Mouse (Mus musculus): ENCODE measurements around the gene Gadd45g.
"Not testable (repeated sequence)": the region's sequence is repeated elsewhere in the genome, so short reads cannot be mapped to it uniquely, and the experiment has no call there.

Gene Gadd45g

DNA sequence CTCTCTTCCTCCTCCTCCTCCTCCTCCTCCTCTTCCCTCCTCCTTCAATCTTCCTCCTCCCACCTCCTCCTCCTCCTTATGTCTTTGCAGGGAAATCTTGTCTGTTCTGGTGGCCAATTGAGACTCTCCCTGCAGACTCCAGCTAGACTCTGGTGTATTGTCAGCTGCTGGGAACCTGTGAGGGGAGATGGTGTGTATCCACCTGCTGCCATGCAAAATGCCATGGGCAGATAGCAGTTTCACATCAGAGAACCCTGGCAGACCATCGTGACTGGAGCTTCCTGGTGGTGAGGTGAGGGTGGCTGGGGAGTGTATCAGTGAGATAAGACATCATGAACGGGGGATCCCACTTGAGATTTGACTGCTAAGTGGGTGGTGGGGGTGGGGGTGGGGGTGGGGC, 12.0 kb upstream of the Gadd45g start:
- no peak for DNase-seq

DNA sequence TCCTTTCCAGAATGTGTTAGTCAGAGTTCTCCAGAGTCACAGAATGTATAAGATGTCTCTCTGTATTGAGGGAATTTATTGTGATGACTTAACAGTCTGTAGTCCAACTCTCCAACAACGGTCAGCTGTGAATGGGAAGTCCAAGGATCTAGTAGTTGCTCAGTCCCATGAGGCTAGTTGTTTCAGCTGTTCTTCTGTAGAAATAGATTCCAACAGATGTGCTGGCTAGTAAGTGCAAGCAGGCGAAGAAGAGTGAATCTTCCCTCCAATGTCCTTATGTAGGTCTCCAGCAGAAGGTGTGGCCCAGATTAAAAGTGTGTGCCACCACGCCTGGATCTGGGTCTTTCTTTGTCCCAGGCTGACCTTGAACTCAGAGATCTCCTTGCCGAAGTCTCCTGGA, 11.3 kb upstream of the Gadd45g start:
- not testable (repeated sequence) for DNase-seq

DNA sequence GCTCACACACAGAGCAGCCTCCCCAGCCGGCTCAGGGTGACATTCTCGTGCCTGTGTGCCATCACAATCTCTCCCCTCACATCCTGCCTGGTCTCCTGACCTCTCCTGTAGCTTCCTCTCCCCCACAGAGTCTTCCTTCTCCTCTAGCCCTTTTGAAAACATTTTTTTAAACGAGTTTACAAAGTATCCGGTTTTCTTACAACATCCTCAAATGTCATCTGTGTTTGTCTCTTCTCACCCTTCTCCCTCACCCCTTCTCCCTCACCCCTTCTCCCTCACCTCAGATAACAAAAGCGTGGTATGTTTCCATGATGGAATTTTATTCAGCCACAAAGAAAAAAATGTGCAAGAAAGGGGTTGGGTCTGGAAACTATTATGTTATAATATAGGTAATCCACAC, 9.1 kb upstream of the Gadd45g start:
- DNase-seq: no peak

DNA sequence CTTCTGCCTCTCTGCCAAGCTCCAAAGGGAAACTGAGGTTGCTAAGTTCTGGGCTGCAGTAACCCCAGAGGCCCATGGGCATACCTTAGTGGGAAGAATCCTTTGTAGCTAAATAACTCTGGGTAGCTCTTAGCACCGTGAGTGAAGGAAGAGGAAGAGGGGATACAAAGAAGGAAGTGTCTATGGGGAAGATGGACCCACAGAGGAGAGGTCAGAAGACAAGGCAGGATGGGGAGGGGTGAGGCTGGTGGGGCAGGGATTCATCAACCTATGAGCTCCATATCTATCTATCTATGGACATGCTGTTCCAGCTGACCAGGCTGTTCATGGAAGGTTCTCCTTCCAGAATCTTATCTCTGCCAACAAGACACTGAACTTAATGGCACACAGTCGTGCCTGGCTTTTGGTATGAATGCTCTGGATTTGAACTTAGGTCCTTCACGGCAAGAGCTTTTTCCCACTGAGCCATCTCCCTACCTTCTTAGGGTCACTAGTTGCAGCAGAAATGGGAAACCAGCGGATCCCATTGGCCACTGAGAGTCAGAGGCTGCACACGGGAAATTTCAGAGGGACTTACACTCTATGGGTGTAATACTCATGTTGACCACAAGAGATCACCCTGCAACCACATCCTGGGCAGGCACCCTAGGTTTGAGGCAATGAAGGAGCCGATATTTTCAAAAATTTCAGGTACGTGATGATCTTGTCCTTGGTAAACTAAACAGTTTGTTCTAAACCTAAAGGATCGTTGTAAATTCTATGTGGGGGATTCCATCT, 7.0 kb upstream of the Gadd45g start:
- no peak for DNase-seq

DNA sequence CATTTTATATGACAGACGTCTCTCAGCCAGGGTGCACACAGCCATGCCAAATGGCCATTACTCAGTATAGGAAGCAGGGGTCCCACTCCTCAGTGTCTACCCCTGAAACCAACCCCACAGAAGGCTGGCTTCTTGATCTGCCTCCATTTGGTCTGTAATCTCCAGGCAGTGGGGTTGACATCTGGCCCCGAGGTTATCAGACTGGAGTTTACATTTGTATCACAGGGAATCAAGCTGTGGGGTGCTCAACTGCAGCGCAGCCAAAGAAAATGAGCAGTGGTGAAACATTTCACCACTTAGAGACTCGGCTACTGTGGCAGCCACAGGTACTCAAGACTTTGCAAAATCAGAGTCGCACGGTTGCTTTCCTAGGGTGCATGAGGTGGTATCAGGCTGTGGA, 5.8 kb upstream of the Gadd45g start:
- DNase-seq: no peak

DNA sequence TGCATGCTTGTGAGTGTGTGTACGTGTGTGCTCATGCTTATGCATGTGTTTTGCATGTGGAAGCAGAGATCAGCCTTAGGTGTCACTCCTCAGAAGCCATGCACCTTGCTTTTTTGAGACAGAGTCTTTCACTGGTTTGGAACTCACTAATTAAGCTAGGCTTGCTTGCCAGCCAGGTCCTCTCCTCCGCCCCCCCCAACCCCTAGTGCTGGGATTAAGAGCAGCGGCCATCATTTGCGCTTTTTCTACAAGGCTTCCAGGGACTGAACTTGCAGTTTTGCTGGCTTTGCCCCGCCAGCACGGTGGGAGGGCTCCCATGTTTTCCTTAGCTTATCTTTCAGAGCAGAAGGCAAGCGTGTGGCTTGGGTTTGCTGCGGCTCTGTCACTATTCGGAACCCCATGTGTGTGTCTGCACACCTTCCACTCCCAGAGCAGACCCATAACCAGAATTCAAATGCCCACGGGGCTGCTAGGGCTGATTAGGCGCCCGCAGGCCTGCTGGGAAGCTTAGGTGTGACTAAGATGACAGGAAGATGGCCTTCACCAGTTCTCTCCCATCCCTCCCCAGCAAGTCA, 4.8 kb upstream of the Gadd45g start:
- DNase-seq: no peak

DNA sequence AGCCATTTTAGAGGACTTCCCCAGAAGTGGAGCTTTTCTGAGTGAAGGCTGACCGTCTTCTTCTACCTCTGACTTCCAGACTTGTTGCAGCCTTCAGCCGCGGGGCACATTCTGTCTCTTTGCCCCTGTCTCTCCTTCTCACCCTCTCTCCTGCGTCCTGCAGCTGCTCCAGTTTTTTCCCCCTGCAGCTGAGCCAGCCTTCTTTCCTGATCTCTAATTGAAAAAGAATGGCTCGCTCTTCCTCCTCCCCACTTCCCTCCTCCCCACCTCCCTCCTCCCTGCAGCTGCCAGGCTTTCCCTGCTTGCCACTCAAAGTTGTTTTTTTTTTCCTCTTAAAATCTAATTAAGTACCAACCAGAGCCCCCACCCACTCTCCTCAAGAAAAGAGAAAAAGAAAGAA, 4.3 kb upstream of the Gadd45g start:
- no peak for DNase-seq

DNA sequence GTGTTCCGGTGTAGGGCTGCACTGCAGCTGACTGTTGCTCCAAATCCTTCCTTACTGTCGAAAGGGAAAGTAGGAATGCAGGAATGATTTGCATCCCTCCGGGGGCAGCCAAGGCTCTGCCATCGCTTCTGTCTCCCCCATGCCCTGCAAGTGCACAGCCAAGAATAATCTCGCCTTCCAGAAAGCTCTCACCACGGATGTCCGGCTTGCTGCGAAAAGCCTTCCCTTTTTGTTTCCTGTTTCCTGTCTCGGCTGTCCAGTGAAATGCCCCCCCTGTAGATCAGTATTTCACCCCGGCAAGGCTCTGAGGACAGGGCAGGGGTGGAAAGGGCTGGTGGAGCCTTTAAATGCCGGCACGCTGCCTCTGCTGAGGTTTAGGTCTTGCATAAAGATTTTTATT, 3.7 kb upstream of the Gadd45g start:
- no peak for DNase-seq

DNA sequence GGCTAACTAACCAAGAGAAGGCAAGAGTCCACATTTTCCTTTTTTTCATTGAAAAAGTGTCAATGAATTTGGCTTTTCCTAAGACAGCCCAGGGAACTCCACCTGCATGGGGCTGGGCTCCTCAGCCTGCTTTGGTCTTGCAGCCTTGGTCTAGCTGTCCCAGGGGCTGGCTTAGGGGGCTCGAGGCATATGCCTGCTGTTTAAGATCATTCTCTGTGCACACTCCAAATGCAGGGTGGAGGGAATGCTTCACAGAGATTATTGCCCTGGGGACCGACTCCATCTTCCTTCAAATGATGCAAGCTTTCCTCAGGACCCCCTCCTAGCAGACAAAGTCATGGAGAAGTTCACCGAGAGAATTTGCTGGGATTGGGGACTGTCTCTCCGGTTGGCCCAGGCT, 3.2 kb upstream of the Gadd45g start:
- no peak for DNase-seq

DNA sequence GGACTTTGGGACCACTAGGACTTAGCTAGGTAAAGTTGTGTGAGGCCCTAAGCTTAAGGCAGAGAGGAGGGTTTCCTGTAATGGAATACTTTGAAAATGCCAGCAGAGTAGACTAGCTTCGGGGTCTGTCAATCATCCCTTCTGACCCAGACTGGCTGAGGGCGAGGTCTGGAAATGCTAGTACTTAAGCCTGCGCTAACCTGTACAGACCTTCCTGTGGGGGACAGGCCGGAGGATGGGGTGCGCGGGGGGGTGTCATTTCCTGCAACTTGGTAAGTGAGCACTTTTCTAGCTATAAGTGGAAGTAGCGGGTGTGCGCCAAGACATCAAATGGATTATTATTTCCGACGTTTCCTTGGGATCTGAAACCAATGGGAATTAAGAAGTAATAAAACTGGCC, 2.4 kb upstream of the Gadd45g start:
- no peak for DNase-seq

DNA sequence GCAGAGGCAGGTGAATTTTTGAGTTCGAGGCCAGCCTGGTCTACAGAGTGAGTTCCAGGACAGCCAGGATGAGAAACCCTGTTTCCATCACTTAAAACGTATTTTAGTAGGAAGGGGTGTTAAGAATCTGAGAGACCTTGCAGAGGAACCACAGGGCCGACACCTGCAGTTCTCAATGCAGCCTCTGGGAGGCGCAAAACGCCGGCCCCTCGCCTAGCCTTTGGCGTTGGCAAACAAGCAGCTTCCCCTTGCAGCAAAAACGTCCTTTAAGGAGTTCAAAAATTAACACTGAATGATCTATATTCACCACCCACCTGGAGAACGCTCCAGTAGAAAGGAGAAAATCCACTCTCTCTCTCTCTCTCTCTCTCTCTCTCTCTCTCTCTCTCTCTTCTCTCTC, 1.8 kb upstream of the Gadd45g start:
- peak; percentile 68 for DNase-seq

DNA sequence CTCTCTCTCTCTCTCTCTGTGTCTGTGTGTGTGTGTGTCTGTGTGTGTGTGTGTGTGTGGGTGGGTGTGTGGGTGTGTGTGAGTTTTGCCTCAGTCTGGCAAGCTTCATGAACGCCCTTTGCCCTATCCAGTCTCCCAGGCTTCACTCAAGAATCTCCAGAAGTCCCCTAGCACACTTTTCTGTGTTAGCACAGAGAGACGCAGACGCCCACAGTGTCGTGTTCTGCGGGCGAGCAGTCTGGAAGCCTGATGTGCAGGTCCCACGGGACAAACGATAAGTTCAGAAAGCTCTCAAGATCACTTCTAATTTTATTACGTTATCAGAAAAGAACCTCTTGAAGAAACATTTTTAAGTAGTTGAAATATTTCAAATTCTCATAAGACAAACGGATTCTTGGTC, 1.4 kb upstream of the Gadd45g start:
- peak; percentile 62 for DNase-seq

DNA sequence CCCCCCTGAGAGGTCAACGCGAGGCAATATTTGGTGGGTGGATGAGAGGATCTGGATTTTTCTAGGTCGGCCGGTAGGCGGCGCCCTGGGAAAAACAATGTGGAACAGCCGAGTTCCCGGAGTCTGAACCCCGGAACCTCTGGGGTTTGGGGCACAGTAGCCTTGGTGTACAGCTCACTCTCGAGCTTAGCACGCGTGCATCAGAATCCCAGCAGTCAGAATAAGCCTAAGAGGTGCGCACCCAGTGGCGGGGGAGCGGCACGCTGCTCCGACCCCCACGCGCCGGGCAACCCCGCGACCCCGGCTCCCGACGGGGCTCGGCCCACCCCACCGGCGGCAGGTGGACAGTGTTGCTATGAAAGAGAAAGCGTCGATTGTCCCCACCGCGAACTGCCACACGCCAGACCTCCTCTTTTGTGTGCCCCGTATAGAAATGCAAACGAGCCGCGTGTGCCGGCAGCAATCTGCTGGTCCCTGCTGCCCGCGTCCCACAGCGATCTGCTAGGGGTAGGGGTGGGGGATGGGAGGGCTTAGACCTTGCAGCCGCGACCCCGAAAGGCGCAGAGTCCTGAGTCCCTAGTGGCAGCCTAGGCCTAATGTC, 787 bp upstream of the Gadd45g start:
- peak; percentile 76 for DNase-seq

DNA sequence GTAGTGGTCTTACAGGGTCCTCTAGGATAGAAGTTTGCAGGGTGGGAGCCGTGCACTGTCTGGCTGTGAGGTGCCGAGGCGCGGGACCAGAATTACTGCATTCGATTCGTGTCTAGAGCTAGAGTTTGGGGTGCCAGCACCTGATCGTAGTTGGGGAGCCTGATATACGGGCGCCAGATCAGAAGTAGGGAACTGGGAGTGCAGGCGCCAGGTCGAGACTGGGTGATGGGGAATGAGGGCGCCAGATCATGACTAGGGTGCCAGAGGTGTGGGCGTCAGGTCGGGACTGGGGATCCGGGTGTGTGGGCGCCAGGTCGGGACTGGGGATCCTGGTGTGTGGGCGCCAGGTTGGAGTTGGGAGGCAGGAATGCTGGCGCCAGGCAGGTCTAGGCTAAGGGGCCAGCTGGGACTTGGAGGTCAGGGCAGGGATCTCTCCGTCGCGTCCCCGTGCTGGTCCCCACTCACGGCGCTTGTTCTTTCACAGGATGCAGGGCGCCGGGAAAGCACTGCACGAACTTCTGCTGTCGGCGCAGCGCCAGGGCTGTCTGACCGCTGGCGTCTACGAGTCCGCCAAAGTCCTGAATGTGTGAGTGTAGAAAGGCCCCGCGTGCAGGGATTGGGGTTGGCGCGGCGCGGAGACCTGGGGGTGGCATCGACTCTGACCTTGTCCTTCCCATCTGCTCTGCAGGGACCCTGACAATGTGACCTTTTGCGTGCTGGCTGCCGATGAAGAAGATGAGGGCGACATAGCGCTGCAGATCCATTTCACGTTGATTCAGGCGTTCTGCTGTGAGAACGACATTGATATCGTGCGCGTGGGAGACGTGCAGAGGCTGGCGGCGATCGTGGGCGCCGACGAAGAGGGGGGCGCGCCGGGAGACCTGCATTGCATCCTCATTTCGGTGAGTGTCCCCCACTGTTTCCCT, 653 bp downstream of the Gadd45g start:
- DNase-seq: peak; percentile 69

DNA sequence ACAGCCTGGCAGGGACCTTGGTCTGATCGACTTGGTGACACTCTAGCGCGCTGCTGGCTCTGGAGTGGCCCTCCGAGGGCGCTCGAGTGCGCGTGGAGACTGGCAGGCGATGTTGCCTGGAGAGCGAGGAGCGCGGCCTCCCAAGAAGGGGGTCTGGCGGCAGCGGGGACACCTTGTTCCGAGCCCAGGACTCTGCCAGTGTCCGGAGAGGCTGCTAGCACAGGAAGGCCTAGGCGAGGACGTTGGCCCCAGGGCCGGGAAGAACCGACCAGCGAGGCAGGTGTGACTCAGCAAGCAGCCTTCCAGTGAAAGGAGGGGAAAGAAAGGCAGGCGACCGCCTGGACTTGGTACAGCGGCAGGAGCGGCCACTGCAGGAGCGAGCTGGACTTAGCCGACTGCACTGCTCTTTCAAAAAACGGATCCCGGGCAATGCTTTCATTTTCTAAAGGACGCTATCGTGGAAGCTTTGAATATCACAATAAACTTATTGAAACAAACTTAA, 1.6 kb downstream of the Gadd45g start:
- peak; percentile 68 for DNase-seq

DNA sequence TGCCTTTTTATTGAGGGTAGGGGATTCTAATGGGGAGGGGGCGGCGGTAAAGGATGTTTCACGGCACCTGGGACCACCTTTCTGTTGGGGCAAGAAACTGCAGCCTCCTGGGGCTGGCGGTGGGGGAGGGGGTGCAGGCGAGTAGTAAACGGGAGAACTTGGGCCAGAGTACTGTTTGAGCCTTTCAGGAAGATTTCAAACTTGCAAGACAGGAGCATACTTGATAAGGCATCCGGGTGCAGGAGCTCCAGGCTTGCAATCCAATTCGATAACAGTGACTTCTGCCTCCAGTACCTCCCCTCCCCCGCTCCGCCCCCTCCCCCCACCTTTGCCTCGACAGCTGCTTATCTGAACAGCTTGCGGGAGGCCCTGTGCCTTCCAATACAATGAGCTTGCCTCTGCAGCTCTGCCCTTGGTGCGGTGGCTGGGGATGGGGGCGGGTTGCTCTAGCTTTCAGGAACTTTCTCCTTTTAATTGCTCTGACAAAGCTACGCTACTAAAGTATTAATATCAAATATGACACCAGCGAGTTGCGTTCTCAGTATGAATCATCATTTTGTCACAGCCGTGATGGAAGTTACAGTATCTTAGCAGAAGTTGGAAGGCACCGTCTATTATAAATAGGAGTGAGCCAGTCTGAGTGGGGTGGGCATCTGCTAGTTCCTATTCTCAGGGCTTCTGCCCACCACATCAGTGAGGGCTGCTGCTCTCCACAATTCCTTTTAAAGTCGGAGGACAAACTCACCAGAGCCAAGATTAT, 2.2 kb downstream of the Gadd45g start:
- peak; percentile 39 for DNase-seq

DNA sequence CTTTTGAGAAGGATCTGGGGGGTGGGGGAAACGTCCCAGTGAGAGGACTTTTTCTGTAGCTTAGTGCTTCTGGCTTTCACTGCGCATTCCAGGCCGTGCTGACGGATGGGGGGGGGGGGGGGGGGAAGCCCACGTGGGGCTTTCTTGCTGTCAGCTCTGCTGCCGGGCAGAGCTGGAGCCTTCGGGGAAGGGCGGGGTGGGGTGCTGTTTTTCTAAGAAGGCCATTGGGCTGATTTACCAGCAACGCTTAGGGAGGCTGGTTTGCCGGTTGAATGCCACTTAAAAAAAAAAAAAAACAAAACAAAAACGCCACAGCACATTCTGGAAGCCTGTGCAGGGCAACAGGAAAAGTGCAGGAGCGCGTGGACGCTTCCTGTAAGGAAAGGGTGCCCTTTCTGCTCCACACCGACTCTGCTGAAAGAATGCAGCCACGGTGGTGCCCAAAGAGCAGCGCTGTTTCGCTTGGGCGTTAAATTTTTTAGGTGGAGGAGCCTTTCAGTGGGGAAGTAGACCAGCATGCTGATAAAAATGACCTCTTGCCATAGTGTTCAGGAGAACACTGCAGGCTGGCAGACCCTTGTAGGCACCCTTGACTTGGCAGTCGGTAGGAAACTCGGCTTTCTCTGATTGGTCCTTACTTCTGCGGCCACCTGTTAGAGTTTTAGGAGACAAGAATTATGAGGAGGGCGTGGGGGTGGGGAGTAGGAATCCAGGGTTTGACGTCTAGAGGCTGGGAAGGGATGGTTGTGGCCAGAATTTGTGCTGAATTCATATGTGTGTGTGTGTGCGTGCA, 3.0 kb downstream of the Gadd45g start:
- DNase-seq: peak; percentile 79

DNA sequence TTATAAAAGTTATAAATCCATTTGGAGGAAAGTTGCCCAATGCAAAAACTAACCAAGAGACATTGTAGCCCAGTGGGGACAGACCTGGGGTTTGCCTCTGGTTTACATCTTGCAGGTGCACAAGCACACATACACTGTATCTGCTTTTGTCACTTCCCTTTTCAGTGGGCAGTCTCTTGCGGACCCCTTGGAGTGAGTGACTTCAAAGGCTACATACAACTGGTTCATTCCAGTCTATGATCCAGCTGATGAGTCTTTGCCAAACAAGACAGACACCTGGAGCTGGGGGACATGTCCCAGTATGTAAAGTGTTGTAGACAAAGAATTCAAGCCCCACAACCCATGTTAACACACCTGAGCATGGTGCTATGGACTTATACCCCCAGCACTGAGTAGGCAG, 4.1 kb downstream of the Gadd45g start:
- no peak for DNase-seq

DNA sequence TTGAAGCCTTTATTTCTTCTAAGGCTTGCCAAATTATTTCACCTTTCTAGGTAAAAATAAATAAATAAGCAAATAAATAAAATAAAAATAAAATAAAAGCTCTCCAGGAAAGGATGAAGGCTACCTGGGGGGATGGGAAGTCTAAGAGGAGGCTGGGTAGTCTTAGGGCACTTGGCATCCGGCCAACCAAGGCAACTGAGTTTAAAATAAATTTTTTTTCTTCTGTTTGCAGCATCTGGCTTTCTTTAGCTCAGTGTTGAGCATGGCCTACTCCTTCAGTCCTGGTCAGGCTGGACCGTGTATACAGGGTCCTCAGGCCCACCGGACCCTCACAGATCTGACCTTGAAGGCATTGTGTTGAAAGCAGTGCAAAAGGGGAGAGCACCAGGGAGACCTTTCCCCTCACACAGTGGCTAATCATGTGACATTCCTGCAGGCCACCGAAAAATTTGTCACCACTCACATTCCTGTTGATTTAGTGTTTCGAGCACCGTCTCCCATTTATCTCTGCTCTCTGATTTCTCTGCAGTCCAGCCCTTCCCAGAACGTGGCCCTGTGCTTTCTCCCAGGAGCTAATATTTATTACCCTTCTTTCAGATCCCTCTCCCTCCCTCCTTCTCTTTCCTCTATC, 6.2 kb downstream of the Gadd45g start:
- DNase-seq: no peak

DNA sequence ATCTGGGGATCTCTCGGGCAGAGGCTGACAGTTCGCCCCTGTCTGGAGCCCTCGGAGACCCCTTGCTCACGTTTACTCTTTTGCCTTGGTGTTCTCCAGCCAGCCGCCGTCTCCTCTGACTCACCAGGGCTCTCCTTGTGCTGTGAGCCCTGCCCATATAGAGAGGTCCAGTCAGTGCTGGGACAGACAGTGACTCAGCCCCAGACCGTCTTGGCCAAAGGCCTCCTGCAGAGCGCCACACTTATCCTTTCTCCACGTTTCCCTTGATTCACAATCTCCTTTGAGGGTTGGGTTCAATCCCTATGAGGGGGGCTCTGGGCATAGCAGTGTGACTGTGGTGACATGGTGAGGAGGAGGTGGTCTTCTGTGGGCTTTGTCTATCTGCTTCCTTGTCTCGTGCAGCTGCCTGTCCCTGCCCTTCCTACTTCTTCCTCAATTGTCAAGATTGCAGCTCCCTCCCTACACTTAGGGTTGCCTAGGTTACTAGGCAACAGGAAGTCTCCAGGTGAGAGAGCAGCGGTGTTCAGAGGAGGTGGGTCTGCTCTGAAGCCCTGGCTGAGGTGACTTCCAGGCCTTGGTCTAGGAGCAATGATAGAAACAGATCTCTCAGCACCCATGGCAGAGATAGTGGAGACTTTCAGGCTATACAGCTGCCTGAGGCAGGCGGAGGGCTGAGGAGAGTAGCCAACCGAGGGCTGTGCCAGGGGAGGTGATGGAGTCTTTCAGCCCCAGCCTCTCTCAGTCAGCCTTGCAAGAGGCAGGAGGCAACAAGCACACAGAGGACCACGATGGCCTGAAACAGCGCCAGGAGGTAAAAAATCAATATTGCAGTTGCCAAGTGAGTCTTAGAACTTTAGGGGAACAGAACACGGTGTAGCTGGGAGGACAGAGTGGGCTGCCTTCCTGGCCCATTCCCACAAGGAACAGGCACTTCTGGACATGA, 7.1 kb downstream of the Gadd45g start:
- DNase-seq: no peak
